Mouse (Mus musculus) intestine, embryonic 16.5 days (tissue): ENCODE results near the gene Kalrn. TPM values are rescaled to one million over a fixed set of nuclear protein-coding genes. Genes with fewer than 3 reads are reported as not detected.

Experiments
- ATAC-seq: fragments of 200-750 bp; cut with Nextera tagmentation; 2 replicates; pipeline ENCODE4 v1.8.0; 2017; ENCODE audit warnings: moderate TSS enrichment, moderate library complexity
- H3K27ac ChIP-seq: fragments of 300-500 bp; sonication (generic); 2 replicates; pipeline ENCODE4 v1.5.1; 2014; ENCODE audit warnings: mild to moderate bottlenecking, low read length
- H3K27me3 ChIP-seq: fragments of 300-500 bp; sonication (generic); replicated peaks from 2 replicates; pipeline ENCODE4 v1.6.1; 2014; ENCODE audit warnings: low read length, control low read depth, mixed read lengths; ENCODE audit not compliant: control insufficient read depth, insufficient read depth
- H3K36me3 ChIP-seq: fragments of 300-500 bp; sonication (generic); 2 replicates; pipeline ENCODE4 v1.6.1; 2014; ENCODE audit warnings: low read length, control low read depth; ENCODE audit not compliant: control insufficient read depth, insufficient read depth
- H3K4me1 ChIP-seq: fragments of 300-500 bp; sonication (generic); 2 replicates; pipeline ENCODE4 v1.6.1; 2014; ENCODE audit warnings: low read length, control low read depth, mixed read lengths; ENCODE audit not compliant: control insufficient read depth, insufficient read depth
- H3K4me2 ChIP-seq: fragments of 300-500 bp; sonication (generic); 2 replicates; pipeline ENCODE4 v1.6.1; 2014; ENCODE audit warnings: low read depth, low read length, control low read depth
- H3K4me3 ChIP-seq: fragments of 300-500 bp; sonication (generic); 2 replicates; pipeline ENCODE4 v1.5.1; 2014; ENCODE audit warnings: mild to moderate bottlenecking, low read length
- H3K9ac ChIP-seq: fragments of 300-500 bp; sonication (generic); 2 replicates; pipeline ENCODE4 v1.6.1; 2014; ENCODE audit warnings: low read depth, low read length
- H3K9me3 ChIP-seq: fragments of 300-500 bp; sonication (generic); 2 replicates; pipeline ENCODE4 v1.6.1; 2016; ENCODE audit warnings: low read length, control low read depth; ENCODE audit not compliant: control insufficient read depth
- WGBS: fragments of 180-500 bp; shearing (Covaris S2); extraction: QIAGEN DNeasy Blood & Tissue Kit; methylation state at CpG from one replicate; pipeline ENCODE4 v1.1.7; 2014; 5-methylcytosine and 5-hydroxymethylcytosine counted together
- polyA plus RNA-seq: library from polyadenylated mRNA; unstranded; fragments of >200 nt; fragmentation: Nextera tagmentation; extraction: Ambion mirVana; gene quantifications from 2 replicates; pipeline ENCODE4 v1.2.1, GENCODE M21; 2015

Gene Kalrn
- polyA plus RNA-seq, 1 experiment from 2014 or later: 11.1 TPM

- no peak overlapping the region for H3K27ac ChIP-seq
- H3K27me3 ChIP-seq: no peaks in the 10 kb centered on the region
- ATAC-seq: no peak
- H3K9ac ChIP-seq: no peak overlapping the region
- H3K4me2 ChIP-seq: no peak overlapping the region
- H3K4me3 ChIP-seq: no peak overlapping the region
- no peaks in the 10 kb centered on the region for H3K9me3 ChIP-seq
- WGBS: 81% methylated on average over 6 of the region's 6 CpGs
- no peaks in the 10 kb centered on the region for H3K4me1 ChIP-seq
- no peaks in the 10 kb centered on the region for H3K36me3 ChIP-seq
These were observed 278.8 kb downstream of the Kalrn start for GRCm38 (mm10) chr16:34294568-34294967.

- 96% methylated on average over 2 of the region's 2 CpGs for WGBS
- Histone ChIP-seq H3K4me3 (no peak overlapping the region), H3K27ac (no peak overlapping the region), H3K9me3 (no peaks in the 10 kb centered on the region), H3K4me2 (no peak overlapping the region), H3K36me3 (no peaks in the 10 kb centered on the region), H3K27me3 (no peaks in the 10 kb centered on the region), H3K9ac (no peak overlapping the region), H3K4me1 (no peaks in the 10 kb centered on the region)
- no peak for ATAC-seq
These were observed 279.7 kb downstream of the Kalrn start for GRCm38 (mm10) chr16:34293675-34294074.

- no peak for ATAC-seq
- Histone ChIP-seq H3K4me3 (no peak overlapping the region), H3K9me3 (no peaks in the 10 kb centered on the region), H3K9ac (no peak overlapping the region), H3K4me2 (no peak overlapping the region), H3K4me1 (no peaks in the 10 kb centered on the region), H3K27me3 (no peaks in the 10 kb centered on the region), H3K27ac (no peak overlapping the region), H3K36me3 (no peaks in the 10 kb centered on the region)
- WGBS: 50% methylated on average over 7 of the region's 7 CpGs
These were observed 283.7 kb downstream of the Kalrn start for GRCm38 (mm10) chr16:34289583-34289982.

GRCm38 (mm10) chr16:34282026-34282425 lies 291.3 kb downstream of the Kalrn start:
- Histone ChIP-seq H3K4me3 (no peak overlapping the region), H3K27ac (no peak overlapping the region), H3K27me3 (no peaks in the 10 kb centered on the region), H3K36me3 (no peaks in the 10 kb centered on the region), H3K9ac (no peak overlapping the region), H3K4me2 (no peak overlapping the region), H3K4me1 (no peaks in the 10 kb centered on the region), H3K9me3 (no peaks in the 10 kb centered on the region)
- 86% methylated on average over 8 of the region's 8 CpGs for WGBS
- ATAC-seq: no peak

GRCm38 (mm10) chr16:34279654-34280383 lies 293.5 kb downstream of the Kalrn start:
- Histone ChIP-seq H3K9ac (no peak overlapping the region), H3K9me3 (no peaks in the 10 kb centered on the region), H3K27ac (no peak overlapping the region), H3K27me3 (no peaks in the 10 kb centered on the region), H3K4me1 (no peaks in the 10 kb centered on the region), H3K4me2 (no peak overlapping the region), H3K4me3 (no peak overlapping the region), H3K36me3 (no peaks in the 10 kb centered on the region)
- WGBS: 73% methylated on average over 7 of the region's 7 CpGs
- ATAC-seq: no peak

- Histone ChIP-seq H3K27me3 (no peaks in the 10 kb centered on the region), H3K36me3 (no peaks in the 10 kb centered on the region), H3K4me2 (no peak overlapping the region), H3K4me1 (no peaks in the 10 kb centered on the region), H3K27ac (no peak overlapping the region), H3K4me3 (no peak overlapping the region), H3K9ac (no peak overlapping the region), H3K9me3 (no peaks in the 10 kb centered on the region)
- ATAC-seq: no peak
- 62% methylated on average over 4 of the region's 4 CpGs for WGBS
These were observed 295.0 kb downstream of the Kalrn start for GRCm38 (mm10) chr16:34278249-34278790.

- no peaks in the 10 kb centered on the region for H3K36me3 ChIP-seq
- no peaks in the 10 kb centered on the region for H3K4me1 ChIP-seq
- no peak overlapping the region for H3K4me2 ChIP-seq
- peak; percentile 92 for ATAC-seq
- no peaks in the 10 kb centered on the region for H3K9me3 ChIP-seq
- H3K27me3 ChIP-seq: no peaks in the 10 kb centered on the region
- H3K4me3 ChIP-seq: no peak overlapping the region
- H3K27ac ChIP-seq: no peak overlapping the region
- H3K9ac ChIP-seq: no peak overlapping the region
These were observed 298.7 kb downstream of the Kalrn start for GRCm38 (mm10) chr16:34274607-34275006.

- Histone ChIP-seq H3K36me3 (no peaks in the 10 kb centered on the region), H3K4me1 (no peaks in the 10 kb centered on the region), H3K9ac (no peak overlapping the region), H3K27ac (no peak overlapping the region), H3K9me3 (no peaks in the 10 kb centered on the region), H3K27me3 (no peaks in the 10 kb centered on the region), H3K4me2 (no peak overlapping the region), H3K4me3 (no peak overlapping the region)
- 91% methylated on average over 5 of the region's 5 CpGs for WGBS
- no peak for ATAC-seq
These were observed 301.9 kb downstream of the Kalrn start for GRCm38 (mm10) chr16:34271476-34271875.

GRCm38 (mm10) chr16:34270681-34271080 lies 302.7 kb downstream of the Kalrn start:
- WGBS: 45% methylated on average over 2 of the region's 2 CpGs
- no peak overlapping the region for H3K4me2 ChIP-seq
- H3K27me3 ChIP-seq: no peaks in the 10 kb centered on the region
- H3K4me1 ChIP-seq: no peaks in the 10 kb centered on the region
- no peak overlapping the region for H3K9ac ChIP-seq
- H3K4me3 ChIP-seq: no peak overlapping the region
- no peaks in the 10 kb centered on the region for H3K36me3 ChIP-seq
- no peak overlapping the region for H3K27ac ChIP-seq
- no peaks in the 10 kb centered on the region for H3K9me3 ChIP-seq
- peak; percentile 76 for ATAC-seq

GRCm38 (mm10) chr16:34269642-34270041 lies 303.7 kb downstream of the Kalrn start:
- Histone ChIP-seq H3K4me2 (no peak overlapping the region), H3K27ac (no peak overlapping the region), H3K4me1 (no peaks in the 10 kb centered on the region), H3K36me3 (no peaks in the 10 kb centered on the region), H3K27me3 (no peaks in the 10 kb centered on the region), H3K4me3 (no peak overlapping the region), H3K9me3 (no peaks in the 10 kb centered on the region), H3K9ac (no peak overlapping the region)
- 75% methylated on average over 8 of the region's 8 CpGs for WGBS
- ATAC-seq: no peak
